Mouse (Mus musculus) ES-Bruce4 (cell line): ENCODE data around the gene Anapc15-ps. TPM values are rescaled to one million over a fixed set of nuclear protein-coding genes. Genes with fewer than 3 reads are reported as not detected.

Source experiments
- H3K27ac ChIP-seq: 2 replicates; pipeline ENCODE4 v1.5.1; 2012; ENCODE audit warnings: low read length, inconsistent platforms; ENCODE audit not compliant: insufficient read depth
- H3K27me3 ChIP-seq: 2 replicates; pipeline ENCODE4 v1.6.1; 2012; ENCODE audit warnings: mild to moderate bottlenecking, low read length, inconsistent platforms; ENCODE audit not compliant: control insufficient read depth, poor library complexity, insufficient read depth, severe bottlenecking
- H3K36me3 ChIP-seq: 2 replicates; pipeline ENCODE4 v1.6.1; 2012; ENCODE audit warnings: inconsistent platforms, mild to moderate bottlenecking, low read length, moderate library complexity; ENCODE audit not compliant: control insufficient read depth, poor library complexity, insufficient read depth, severe bottlenecking
- H3K4me1 ChIP-seq: one replicate; pipeline ENCODE4 v1.8.1; 2011; ENCODE audit warnings: low read length; ENCODE audit not compliant: control insufficient read depth, insufficient read depth
- H3K4me3 ChIP-seq: 2 replicates; pipeline ENCODE4 v1.5.1; 2011; ENCODE audit warnings: low read depth, mild to moderate bottlenecking, low read length
- H3K9ac ChIP-seq: 2 replicates; pipeline ENCODE4 v1.6.1; 2012; ENCODE audit warnings: low read depth, mild to moderate bottlenecking, inconsistent platforms; ENCODE audit not compliant: poor library complexity, severe bottlenecking
- H3K9me3 ChIP-seq: replicated peaks from 2 replicates; pipeline ENCODE4 v1.6.1; 2012; ENCODE audit warnings: mild to moderate bottlenecking, low read length, inconsistent platforms; ENCODE audit not compliant: control insufficient read depth, poor library complexity, insufficient read depth, severe bottlenecking
- CTCF ChIP-seq: IDR thresholded peaks from one replicate; pipeline ENCODE4 v1.8.1; 2011; ENCODE audit warnings: low read depth, low read length
- EP300 ChIP-seq: IDR thresholded peaks from 2 replicates; pipeline ENCODE4 v1.6.1; 2011; ENCODE audit warnings: low read depth, low read length; ENCODE audit not compliant: insufficient read depth
- POLR2A ChIP-seq: IDR thresholded peaks from one replicate; pipeline ENCODE4 v1.8.1; 2011; ENCODE audit warnings: low read length; ENCODE audit not compliant: insufficient read depth
- polyA plus RNA-seq: library from polyadenylated mRNA; stranded (reverse); fragments of >200 nt; gene quantifications from 2 replicates; pipeline ENCODE4 v1.2.4, GENCODE M21; 2011; ENCODE audit warnings: low read depth; ENCODE audit not compliant: missing spikeins, insufficient read depth, insufficient read length

Anapc15-ps gene
- polyA plus RNA-seq, 1 experiment = 3.4 TPM

GRCm38 (mm10) chr10:95686041-95686440, 12.8 kb upstream of the Anapc15-ps start:
- no peaks in the 10 kb centered on the region for H3K9me3 ChIP-seq
- no peaks in the 10 kb centered on the region for H3K4me1 ChIP-seq
- TF ChIP-seq EP300 (no peak), POLR2A (no peak), CTCF (no peak)
- no peaks in the 10 kb centered on the region for H3K27me3 ChIP-seq
- no peak overlapping the region for H3K9ac ChIP-seq
- no peaks in the 10 kb centered on the region for H3K36me3 ChIP-seq
- H3K4me3 ChIP-seq = no peak overlapping the region
- H3K27ac ChIP-seq = no peak overlapping the region

GRCm38 (mm10) chr10:95684782-95685555, 11.7 kb upstream of the Anapc15-ps start:
- Histone ChIP-seq H3K9me3 (no peaks in the 10 kb centered on the region), H3K4me3 (no peak overlapping the region), H3K36me3 (no peaks in the 10 kb centered on the region), H3K9ac (no peak overlapping the region), H3K27me3 (no peaks in the 10 kb centered on the region), H3K4me1 (no peaks in the 10 kb centered on the region), H3K27ac (no peak overlapping the region)
- no peak for TF ChIP-seq POLR2A
- no peak for TF ChIP-seq CTCF
- TF ChIP-seq EP300 = no peak

- H3K9ac ChIP-seq = no peak overlapping the region
- no peaks in the 10 kb centered on the region for H3K4me1 ChIP-seq
- H3K27me3 ChIP-seq = no peaks in the 10 kb centered on the region
- H3K4me3 ChIP-seq = no peak overlapping the region
- no peak for TF ChIP-seq POLR2A
- TF ChIP-seq EP300 = no peak
- TF ChIP-seq CTCF = no peak
- no peak overlapping the region for H3K27ac ChIP-seq
- no peaks in the 10 kb centered on the region for H3K36me3 ChIP-seq
- no peaks in the 10 kb centered on the region for H3K9me3 ChIP-seq
Measured at GRCm38 (mm10) chr10:95684250-95684649, 11.0 kb upstream of the Anapc15-ps start.

GRCm38 (mm10) chr10:95683735-95684134, 10.5 kb upstream of the Anapc15-ps start:
- Histone ChIP-seq H3K27ac (no peak overlapping the region), H3K4me3 (no peak overlapping the region), H3K9me3 (no peaks in the 10 kb centered on the region), H3K36me3 (no peaks in the 10 kb centered on the region), H3K4me1 (no peaks in the 10 kb centered on the region), H3K9ac (no peak overlapping the region), H3K27me3 (no peaks in the 10 kb centered on the region)
- TF ChIP-seq CTCF (no peak), POLR2A (no peak), EP300 (no peak)

GRCm38 (mm10) chr10:95682964-95683363, 9.7 kb upstream of the Anapc15-ps start:
- Histone ChIP-seq H3K4me3 (no peak overlapping the region), H3K9me3 (no peaks in the 10 kb centered on the region), H3K9ac (no peak overlapping the region), H3K36me3 (no peaks in the 10 kb centered on the region), H3K27me3 (no peaks in the 10 kb centered on the region), H3K4me1 (no peaks in the 10 kb centered on the region), H3K27ac (no peak overlapping the region)
- TF ChIP-seq CTCF = no peak
- TF ChIP-seq EP300 = no peak
- TF ChIP-seq POLR2A = no peak

- Histone ChIP-seq H3K27me3 (no peaks in the 10 kb centered on the region), H3K4me1 (no peaks in the 10 kb centered on the region), H3K4me3 (no peak overlapping the region), H3K9ac (no peak overlapping the region), H3K36me3 (no peaks in the 10 kb centered on the region), H3K27ac (no peak overlapping the region), H3K9me3 (no peaks in the 10 kb centered on the region)
- TF ChIP-seq CTCF (no peak), POLR2A (no peak), EP300 (no peak)
Measured at GRCm38 (mm10) chr10:95682091-95682740, 9.0 kb upstream of the Anapc15-ps start.
